Mouse (Mus musculus) liver, embryonic 15.5 days (tissue): ENCODE results near the gene Cnot9. TPM values are rescaled to one million over a fixed set of nuclear protein-coding genes. Genes with fewer than 3 reads are reported as not detected.
"Not testable (repeated sequence)": the region's sequence is repeated elsewhere in the genome, so short reads cannot be mapped to it uniquely, and the experiment has no call there.

Experiments
- ATAC-seq: fragments of 200-750 bp; cut with Nextera tagmentation; 2 replicates; pipeline ENCODE4 v1.8.0; 2017; ENCODE audit warnings: moderate number of reproducible peaks, mild to moderate bottlenecking, moderate library complexity; ENCODE audit not compliant: insufficient read depth
- H3K27ac ChIP-seq: fragments of 300-500 bp; sonication (generic); replicated peaks from 2 replicates; pipeline ENCODE4 v1.5.1; 2015; ENCODE audit warnings: mild to moderate bottlenecking, inconsistent platforms
- H3K27me3 ChIP-seq: fragments of 300-500 bp; sonication (generic); 2 replicates; pipeline ENCODE4 v1.6.1; 2015; ENCODE audit warnings: mild to moderate bottlenecking, inconsistent platforms
- H3K36me3 ChIP-seq: fragments of 300-500 bp; sonication (generic); replicated peaks from 2 replicates; pipeline ENCODE4 v1.6.1; 2015; ENCODE audit warnings: moderate library complexity, mild to moderate bottlenecking, inconsistent platforms
- H3K4me1 ChIP-seq: fragments of 300-500 bp; sonication (generic); replicated peaks from 2 replicates; pipeline ENCODE4 v1.6.1; 2015; ENCODE audit warnings: inconsistent platforms
- H3K4me2 ChIP-seq: fragments of 300-500 bp; sonication (generic); 2 replicates; pipeline ENCODE4 v1.6.1; 2015; ENCODE audit warnings: moderate library complexity, mild to moderate bottlenecking, inconsistent platforms
- H3K4me3 ChIP-seq: fragments of 300-500 bp; sonication (generic); replicated peaks from 2 replicates; pipeline ENCODE4 v1.5.1; 2015; ENCODE audit warnings: mild to moderate bottlenecking, inconsistent platforms
- H3K9ac ChIP-seq: fragments of 300-500 bp; sonication (generic); 2 replicates; pipeline ENCODE4 v1.6.1; 2015; ENCODE audit warnings: moderate library complexity, mild to moderate bottlenecking, inconsistent platforms
- H3K9me3 ChIP-seq: fragments of 300-500 bp; sonication (generic); replicated peaks from 2 replicates; pipeline ENCODE4 v1.6.1; 2016; ENCODE audit warnings: inconsistent platforms
- WGBS: fragments of 180-500 bp; shearing (Covaris S2); methylation state at CpG from one replicate; pipeline ENCODE4 v1.1.7; 2015; ENCODE audit warnings: mixed read lengths; ENCODE audit not compliant: insufficient replicate concordance; 5-methylcytosine and 5-hydroxymethylcytosine counted together
- polyA plus RNA-seq: library from polyadenylated mRNA; unstranded; fragments of >200 nt; fragmentation: Nextera tagmentation; extraction: Ambion mirVana; gene quantifications from 2 replicates; pipeline ENCODE4 v1.2.1, GENCODE M21; 2015

Cnot9 gene
- 30.3 and 31.4 TPM in 2 replicates for polyA plus RNA-seq

- Histone ChIP-seq H3K4me3 (peak within 1 kb of the TSS; percentile 92), H3K36me3 (peaks cover 17% of the 10 kb centered on the region), H3K4me1 (peaks cover 55% of the 10 kb centered on the region), H3K9ac (peak within 1 kb of the TSS; percentile 95), H3K27ac (peak within 1 kb of the TSS; percentile 91), H3K9me3 (no peaks in the 10 kb centered on the region), H3K27me3 (no peaks in the 10 kb centered on the region), H3K4me2 (peak within 1 kb of the TSS; percentile 89)
- WGBS = under 1% methylated on average over 64 of the region's 64 CpGs
- peak; percentile 96 for ATAC-seq
Measured at GRCm38 (mm10) chr1:74505721-74506464, at the start of gene Cnot9. TSS of gene Cnot9 (plus strand) at chr1:74506058.

DNA sequence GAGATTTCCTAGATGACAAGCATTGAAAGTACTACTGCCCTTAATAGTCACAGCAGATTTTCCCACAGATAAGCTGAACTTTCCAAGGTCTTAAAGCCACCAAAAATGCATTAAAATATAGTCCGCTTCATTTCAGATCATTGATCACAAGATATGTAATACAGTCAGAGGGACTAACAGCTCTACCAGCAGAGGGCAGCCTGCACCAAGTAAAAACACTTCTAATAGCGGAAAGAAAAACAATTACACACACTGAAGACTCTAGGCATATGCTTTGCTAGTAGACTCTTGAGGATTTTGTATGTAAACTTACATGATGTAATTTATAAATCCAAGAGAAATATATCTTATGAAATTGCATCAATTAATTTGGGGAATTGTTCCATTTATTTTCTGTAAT is 45.6 kb upstream of the Cnot9 start:
- H3K4me3 ChIP-seq = no peak overlapping the region
- H3K27me3 ChIP-seq = no peaks in the 10 kb centered on the region
- no peak overlapping the region for H3K9ac ChIP-seq
- H3K4me1 ChIP-seq = no peaks in the 10 kb centered on the region
- H3K4me2 ChIP-seq = no peak overlapping the region
- WGBS = 67% methylated on average over 2 of the region's 2 CpGs
- no peak for ATAC-seq
- no peak overlapping the region for H3K27ac ChIP-seq
- H3K9me3 ChIP-seq = no peaks in the 10 kb centered on the region
- H3K36me3 ChIP-seq = peaks cover 63% of the 10 kb centered on the region

- H3K9me3 ChIP-seq = no peaks in the 10 kb centered on the region
- WGBS = 88% methylated on average over 5 of the region's 5 CpGs
- H3K4me1 ChIP-seq = no peaks in the 10 kb centered on the region
- no peak overlapping the region for H3K4me3 ChIP-seq
- ATAC-seq = no peak
- peaks cover 84% of the 10 kb centered on the region for H3K36me3 ChIP-seq
- no peak overlapping the region for H3K4me2 ChIP-seq
- no peak overlapping the region for H3K27ac ChIP-seq
- H3K9ac ChIP-seq = no peak overlapping the region
- H3K27me3 ChIP-seq = no peaks in the 10 kb centered on the region
Measured at GRCm38 (mm10) chr1:74485792-74486191, 20.1 kb upstream of the Cnot9 start.

DNA sequence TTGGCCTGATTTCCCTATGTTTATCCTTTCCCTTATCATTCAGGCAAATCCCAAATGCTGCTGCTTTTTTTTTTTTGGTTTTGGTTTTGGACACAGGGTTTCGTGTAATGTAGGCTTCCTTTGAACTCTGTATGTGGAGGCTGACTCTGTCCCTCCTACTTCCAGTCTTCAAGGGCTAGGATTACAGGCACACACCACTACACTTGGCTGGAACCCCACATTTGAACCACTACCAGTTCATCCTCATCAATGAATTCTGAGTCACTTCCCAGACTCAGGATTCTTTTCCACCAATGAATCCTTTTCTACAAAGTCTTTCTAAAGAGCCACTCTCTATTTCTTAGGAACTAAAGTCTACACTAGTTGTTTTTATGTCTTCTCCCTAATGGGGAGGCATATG is 4.8 kb upstream of the Cnot9 start:
- H3K4me2 ChIP-seq = no peak overlapping the region
- no peak overlapping the region for H3K9ac ChIP-seq
- WGBS = 75% methylated on average over 1 of the region's 1 CpGs
- no peak overlapping the region for H3K27ac ChIP-seq
- H3K27me3 ChIP-seq = no peaks in the 10 kb centered on the region
- H3K4me1 ChIP-seq = peaks cover 21% of the 10 kb centered on the region
- H3K9me3 ChIP-seq = no peaks in the 10 kb centered on the region
- ATAC-seq = no peak
- no peak overlapping the region for H3K4me3 ChIP-seq
- peaks cover 18% of the 10 kb centered on the region for H3K36me3 ChIP-seq

GRCm38 (mm10) chr1:74505393-74505720 is 501 bp upstream of the Cnot9 start:
- Histone ChIP-seq H3K36me3 (peaks cover 17% of the 10 kb centered on the region), H3K9me3 (no peaks in the 10 kb centered on the region), H3K9ac (peak overlapping the region; percentile 85), H3K27me3 (no peaks in the 10 kb centered on the region), H3K27ac (peak overlapping the region; percentile 91), H3K4me3 (peak overlapping the region; percentile 92), H3K4me2 (peak overlapping the region; percentile 89), H3K4me1 (peaks cover 52% of the 10 kb centered on the region)
- ATAC-seq = peak; percentile 51
- whole genome bisulfite sequencing = under 1% methylated on average over 22 of the region's 22 CpGs

- ATAC-seq = peak; percentile 25; the same call in 1 of the 2 replicates
- Histone ChIP-seq H3K9ac (peak overlapping the region; percentile 95), H3K9me3 (no peaks in the 10 kb centered on the region), H3K4me3 (peak overlapping the region; percentile 92), H3K36me3 (peaks cover 17% of the 10 kb centered on the region), H3K4me1 (peaks cover 55% of the 10 kb centered on the region), H3K4me2 (peak overlapping the region; percentile 89), H3K27me3 (no peaks in the 10 kb centered on the region), H3K27ac (peak overlapping the region; percentile 91)
- under 1% methylated on average over 34 of the region's 34 CpGs for WGBS
Measured at GRCm38 (mm10) chr1:74506471-74506881, 618 bp downstream of the Cnot9 start.

DNA sequence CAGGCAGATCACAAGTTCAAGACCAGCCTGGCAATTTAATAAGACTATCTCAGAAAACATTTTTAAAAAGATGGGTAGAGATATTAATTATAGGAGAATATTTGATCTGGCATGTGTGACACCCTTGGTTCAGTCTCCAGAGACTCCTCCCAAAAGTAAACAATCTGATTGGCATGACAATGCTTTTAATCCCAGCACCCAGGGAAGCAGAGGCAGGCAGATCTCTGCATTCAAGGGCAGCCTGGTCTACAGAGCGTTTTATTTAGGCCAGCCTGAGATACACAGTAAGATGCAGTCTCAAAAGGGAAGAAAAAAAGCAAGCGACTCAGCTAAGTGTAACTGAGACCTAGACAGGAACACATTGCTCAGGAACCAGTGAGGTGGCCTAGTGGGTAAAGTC is 1.9 kb downstream of the Cnot9 start:
- ATAC-seq = no peak
- Histone ChIP-seq H3K9me3 (no peaks in the 10 kb centered on the region), H3K4me1 (peaks cover 55% of the 10 kb centered on the region), H3K36me3 (peaks cover 24% of the 10 kb centered on the region), H3K9ac (peak overlapping the region; percentile 95), H3K4me2 (peak overlapping the region; percentile 89), H3K27me3 (no peaks in the 10 kb centered on the region), H3K4me3 (peak overlapping the region; percentile 92), H3K27ac (peak overlapping the region; percentile 91; the same call in 1 of the 2 replicates)
- WGBS = 84% methylated on average over 2 of the region's 2 CpGs

DNA sequence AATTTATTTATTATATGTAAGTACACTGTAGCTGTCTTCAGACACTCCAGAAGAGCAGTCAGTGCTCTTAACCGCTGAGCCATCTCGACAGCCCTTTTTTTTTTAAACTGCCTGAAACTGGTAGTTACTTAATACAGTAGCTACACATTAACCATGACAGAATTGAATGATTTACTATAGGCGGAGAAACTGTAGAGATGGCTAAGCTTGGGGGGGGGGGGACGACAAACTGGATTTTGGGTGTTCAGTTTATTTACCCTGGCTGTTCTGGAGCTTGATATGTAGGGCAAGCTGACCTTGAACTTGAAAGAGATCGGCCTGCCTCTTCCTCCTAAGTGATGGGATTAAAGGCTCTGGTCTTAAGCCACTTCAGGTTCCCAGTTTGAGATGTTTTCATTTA is 5.4 kb downstream of the Cnot9 start:
- peaks cover 56% of the 10 kb centered on the region for H3K4me1 ChIP-seq
- no peak overlapping the region for H3K27ac ChIP-seq
- WGBS = 83% methylated on average over 5 of the region's 5 CpGs
- peaks cover 45% of the 10 kb centered on the region for H3K36me3 ChIP-seq
- no peaks in the 10 kb centered on the region for H3K27me3 ChIP-seq
- H3K4me2 ChIP-seq = no peak overlapping the region
- H3K4me3 ChIP-seq = no peak overlapping the region
- H3K9me3 ChIP-seq = no peaks in the 10 kb centered on the region
- ATAC-seq = no peak
- no peak overlapping the region for H3K9ac ChIP-seq

DNA sequence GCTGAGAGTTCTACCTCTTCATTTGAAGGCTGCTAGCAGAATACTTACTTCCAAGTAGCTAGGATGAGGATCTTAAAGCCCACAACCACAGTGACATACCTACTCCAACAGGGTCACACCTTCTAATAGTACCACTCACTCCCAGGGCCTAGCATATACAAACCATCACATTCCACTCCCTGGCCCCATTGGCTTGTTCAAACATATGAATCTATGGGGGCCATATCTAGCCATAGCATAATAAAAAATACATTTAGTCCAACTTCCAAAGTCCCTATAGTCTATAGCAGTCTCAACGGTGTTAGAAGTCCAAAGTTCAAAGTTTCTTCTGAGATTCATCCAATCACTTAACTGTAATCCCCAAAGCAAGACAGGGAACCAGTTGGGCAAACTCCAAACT is 7.1 kb downstream of the Cnot9 start:
- WGBS = 81% methylated on average over 1 of the region's 1 CpGs
- not testable (repeated sequence) for ATAC-seq, H3K4me3 ChIP-seq, H3K27ac ChIP-seq, H3K27me3 ChIP-seq, H3K9me3 ChIP-seq, H3K9ac ChIP-seq, H3K4me2 ChIP-seq
- Histone ChIP-seq H3K36me3 (peaks cover 52% of the 10 kb centered on the region), H3K4me1 (peaks cover 44% of the 10 kb centered on the region)

GRCm38 (mm10) chr1:74519875-74520274 is 14.0 kb downstream of the Cnot9 start:
- Histone ChIP-seq H3K4me3 (no peak overlapping the region), H3K4me1 (no peaks in the 10 kb centered on the region), H3K4me2 (no peak overlapping the region), H3K9ac (no peak overlapping the region), H3K27ac (no peak overlapping the region), H3K27me3 (no peaks in the 10 kb centered on the region), H3K36me3 (peaks cover 74% of the 10 kb centered on the region), H3K9me3 (no peaks in the 10 kb centered on the region)
- ATAC-seq = no peak

DNA sequence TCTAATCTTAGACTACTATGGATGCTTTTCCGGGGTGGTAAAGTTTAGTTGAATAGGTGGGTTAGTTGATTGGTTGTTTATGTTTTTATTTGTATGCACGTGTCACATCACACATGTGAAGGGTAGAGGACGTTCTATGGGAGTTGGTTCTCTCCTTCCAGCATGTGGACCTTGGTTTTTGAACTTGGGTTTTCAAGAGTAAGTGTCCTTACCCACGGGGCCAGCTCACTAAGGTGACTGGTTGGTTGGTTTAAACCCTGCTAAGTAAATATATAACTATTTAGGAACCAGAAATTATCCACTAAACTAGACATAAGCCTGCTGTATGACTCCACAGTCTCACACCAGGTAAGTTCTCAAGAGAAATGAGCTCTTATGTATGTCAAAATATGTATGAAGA is 18.9 kb downstream of the Cnot9 start:
- H3K27ac ChIP-seq = no peak overlapping the region
- H3K4me2 ChIP-seq = no peak overlapping the region
- no peaks in the 10 kb centered on the region for H3K27me3 ChIP-seq
- H3K4me1 ChIP-seq = no peaks in the 10 kb centered on the region
- H3K9ac ChIP-seq = no peak overlapping the region
- 76% methylated on average over 4 of the region's 4 CpGs for WGBS
- H3K36me3 ChIP-seq = peaks cover 88% of the 10 kb centered on the region
- ATAC-seq = no peak
- H3K9me3 ChIP-seq = no peaks in the 10 kb centered on the region
- H3K4me3 ChIP-seq = no peak overlapping the region

GRCm38 (mm10) chr1:74528589-74528988 is 22.7 kb downstream of the Cnot9 start:
- H3K4me3 ChIP-seq = no peak overlapping the region
- whole genome bisulfite sequencing = 78% methylated on average over 7 of the region's 7 CpGs
- no peak overlapping the region for H3K27ac ChIP-seq
- H3K36me3 ChIP-seq = peaks cover 78% of the 10 kb centered on the region
- no peaks in the 10 kb centered on the region for H3K27me3 ChIP-seq
- no peak overlapping the region for H3K4me2 ChIP-seq
- peak; percentile 42; the same call in 1 of the 2 replicates for ATAC-seq
- no peaks in the 10 kb centered on the region for H3K9me3 ChIP-seq
- no peak overlapping the region for H3K9ac ChIP-seq
- no peaks in the 10 kb centered on the region for H3K4me1 ChIP-seq
